Mouse (Mus musculus): Measurements from ENCODE around the gene Daam1. TPM values are rescaled to one million over a fixed set of nuclear protein-coding genes. Genes with fewer than 3 reads are reported as not detected.

The Daam1 gene
- polyA plus RNA-seq, 1 experiment from 2014 or later: 11.6 TPM

DNA sequence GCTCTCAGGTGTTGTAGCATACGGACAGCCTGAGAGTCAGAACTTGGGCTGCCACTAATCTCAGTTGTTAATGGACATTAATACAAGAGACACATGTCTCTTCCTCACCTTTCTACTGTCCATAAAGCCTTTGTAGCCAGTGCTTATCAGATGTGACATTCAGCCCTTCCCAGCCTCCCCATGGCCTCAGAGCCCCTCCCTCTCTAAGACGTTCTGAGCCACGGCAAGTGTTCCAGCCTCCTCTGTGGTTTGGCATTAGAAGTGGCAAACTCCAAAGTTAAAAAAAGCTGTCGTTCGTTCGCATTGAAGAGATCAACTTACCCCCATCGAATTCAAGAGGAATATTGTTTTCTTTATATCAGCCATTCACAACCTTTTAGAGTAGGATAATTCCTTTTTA lies 21.8 kb downstream of the Daam1 start:
- no peak overlapping the region for H3K4me3 ChIP-seq
- H3K36me3 ChIP-seq: 0 out of 2 replicates have a peak, but pooled peaks cover under 1% of the 10 kb centered on the region
- H3K4me1 ChIP-seq (replicated peaks): peaks cover 51% of the 10 kb centered on the region
- 79% methylated on average over 7 of the region's 7 CpGs for WGBS
- H3K27ac ChIP-seq: no peak overlapping the region
- H3K9me3 ChIP-seq: no peaks in the 10 kb centered on the region
- no peak for DNase-seq (ENCODE audit: low spot score)
- H3K27me3 ChIP-seq (ENCODE audit: insufficient read depth, poor library complexity, severe bottlenecking): no peaks in the 10 kb centered on the region

- WGBS: 84% methylated on average over 3 of the region's 3 CpGs
- H3K27ac ChIP-seq: no peak overlapping the region
- H3K4me1 ChIP-seq (replicated peaks): peaks cover 48% of the 10 kb centered on the region
- 0 out of 2 replicates have a peak, but pooled peaks cover 5% of the 10 kb centered on the region for H3K36me3 ChIP-seq
- no peaks in the 10 kb centered on the region for H3K9me3 ChIP-seq
- DNase-seq (ENCODE audit: low spot score): no peak
- H3K27me3 ChIP-seq (ENCODE audit: insufficient read depth, poor library complexity, severe bottlenecking): no peaks in the 10 kb centered on the region
- H3K4me3 ChIP-seq: no peak overlapping the region
Observed at GRCm38 (mm10) chr12:71853694-71854093, 22.8 kb downstream of the Daam1 start.

DNA sequence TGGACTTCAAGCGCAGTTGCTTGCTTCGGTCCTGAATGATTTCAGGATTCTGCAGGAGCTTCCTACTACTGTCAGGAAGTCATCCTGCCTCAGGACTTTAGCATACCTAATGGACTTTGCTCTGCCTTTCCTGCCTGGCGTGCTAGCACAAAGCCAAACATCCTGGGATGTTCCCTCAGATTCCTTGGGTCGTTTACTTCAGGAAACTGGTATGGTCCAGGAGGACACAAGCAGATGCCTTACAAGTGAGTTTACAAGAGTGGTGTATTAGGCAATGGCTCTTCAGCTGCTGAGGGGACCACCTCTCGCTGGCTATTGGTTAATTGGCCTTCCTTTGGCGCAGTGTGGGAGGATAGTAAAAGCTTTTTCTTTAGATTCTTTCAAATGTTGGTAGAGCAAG lies 23.3 kb downstream of the Daam1 start:
- no peak for DNase-seq (ENCODE audit: low spot score)
- H3K36me3 ChIP-seq: 0 out of 2 replicates have a peak, but pooled peaks cover 5% of the 10 kb centered on the region
- H3K4me1 ChIP-seq (replicated peaks): peaks cover 48% of the 10 kb centered on the region

GRCm38 (mm10) chr12:71855730-71856479 lies 25.0 kb downstream of the Daam1 start:
- Histone ChIP-seq H3K4me3 (no peak overlapping the region), H3K36me3 (peaks cover 10% of the 10 kb centered on the region; the same call in 1 of the 2 replicates), H3K9me3 (no peaks in the 10 kb centered on the region), H3K27me3 (ENCODE audit: insufficient read depth, poor library complexity, severe bottlenecking) (no peaks in the 10 kb centered on the region), H3K4me1 (replicated peaks) (peaks cover 48% of the 10 kb centered on the region), H3K27ac (peak overlapping the region; percentile 57)
- DNase-seq (ENCODE audit: low spot score): peak; percentile 13
- 64% methylated on average over 10 of the region's 10 CpGs for WGBS

More for the DNA sequence above, 23.3 kb downstream of the Daam1 start:
- Histone ChIP-seq H3K27me3 (ENCODE audit: insufficient read depth, poor library complexity, severe bottlenecking) (no peaks in the 10 kb centered on the region), H3K27ac (no peak overlapping the region), H3K4me3 (no peak overlapping the region), H3K9me3 (no peaks in the 10 kb centered on the region)
- WGBS: 77% methylated on average over 6 of the region's 6 CpGs

- no peaks in the 10 kb centered on the region for H3K9me3 ChIP-seq
- H3K27ac ChIP-seq: no peak overlapping the region
- no peaks in the 10 kb centered on the region for H3K27me3 ChIP-seq (ENCODE audit: insufficient read depth, poor library complexity, severe bottlenecking)
- no peak for DNase-seq (ENCODE audit: low spot score)
- peaks cover 48% of the 10 kb centered on the region for H3K4me1 ChIP-seq (replicated peaks)
- peaks cover 10% of the 10 kb centered on the region; the same call in 1 of the 2 replicates for H3K36me3 ChIP-seq
- H3K4me3 ChIP-seq: no peak overlapping the region
Observed at GRCm38 (mm10) chr12:71856480-71856754, 25.5 kb downstream of the Daam1 start.

GRCm38 (mm10) chr12:71859096-71859495 lies 28.2 kb downstream of the Daam1 start:
- no peak for DNase-seq (ENCODE audit: low spot score)
- Histone ChIP-seq H3K36me3 (peaks cover 10% of the 10 kb centered on the region; the same call in 1 of the 2 replicates), H3K27me3 (ENCODE audit: insufficient read depth, poor library complexity, severe bottlenecking) (no peaks in the 10 kb centered on the region), H3K4me3 (no peak overlapping the region), H3K27ac (no peak overlapping the region), H3K4me1 (replicated peaks) (peaks cover 41% of the 10 kb centered on the region), H3K9me3 (no peaks in the 10 kb centered on the region)
- 82% methylated on average over 5 of the region's 5 CpGs for WGBS

- H3K4me3 ChIP-seq: no peak overlapping the region
- 65% methylated on average over 10 of the region's 10 CpGs for WGBS
Observed at GRCm38 (mm10) chr12:71863846-71864543, 33.1 kb downstream of the Daam1 start.

GRCm38 (mm10) chr12:71864544-71864897 lies 33.6 kb downstream of the Daam1 start:
- DNase-seq (ENCODE audit: low spot score): no peak
- Histone ChIP-seq H3K4me3 (no peak overlapping the region), H3K27ac (no peak overlapping the region), H3K9me3 (no peaks in the 10 kb centered on the region), H3K4me1 (replicated peaks) (peaks cover 18% of the 10 kb centered on the region), H3K27me3 (ENCODE audit: insufficient read depth, poor library complexity, severe bottlenecking) (no peaks in the 10 kb centered on the region), H3K36me3 (peaks cover 6% of the 10 kb centered on the region; the same call in 1 of the 2 replicates)
- 31% methylated on average over 3 of the region's 3 CpGs for WGBS

More at GRCm38 (mm10) chr12:71863846-71864543, 33.1 kb downstream of the Daam1 start:
- Histone ChIP-seq H3K36me3 (peaks cover 6% of the 10 kb centered on the region; the same call in 1 of the 2 replicates), H3K27ac (no peak overlapping the region), H3K4me1 (replicated peaks) (peaks cover 18% of the 10 kb centered on the region), H3K9me3 (no peaks in the 10 kb centered on the region), H3K27me3 (ENCODE audit: insufficient read depth, poor library complexity, severe bottlenecking) (no peaks in the 10 kb centered on the region)
- peak; percentile 34 for DNase-seq (ENCODE audit: low spot score)

DNA sequence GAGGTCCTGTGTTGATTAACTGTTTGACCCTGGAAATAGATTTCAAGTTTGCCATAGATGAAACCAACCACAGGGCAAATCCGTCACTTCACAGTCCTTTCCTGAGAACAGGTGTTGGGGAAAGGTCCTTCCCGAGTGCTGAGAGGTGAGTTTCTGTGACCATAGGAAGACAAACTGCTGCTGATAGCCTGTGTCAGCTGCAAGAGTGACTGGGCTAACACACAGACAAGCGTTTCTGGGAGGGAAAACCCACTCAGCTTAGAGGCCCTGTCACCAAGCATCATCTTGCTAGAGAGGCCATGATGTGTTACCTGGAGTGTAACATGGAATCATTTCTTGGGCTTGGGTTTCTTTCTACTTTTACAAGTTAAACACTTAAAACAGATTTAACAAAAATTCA lies 35.1 kb downstream of the Daam1 start:
- Histone ChIP-seq H3K4me1 (replicated peaks) (peaks cover 18% of the 10 kb centered on the region), H3K9me3 (no peaks in the 10 kb centered on the region), H3K4me3 (no peak overlapping the region), H3K27ac (no peak overlapping the region), H3K27me3 (ENCODE audit: insufficient read depth, poor library complexity, severe bottlenecking) (no peaks in the 10 kb centered on the region), H3K36me3 (no peaks in the 10 kb centered on the region; the same call in 1 of the 2 replicates)
- no peak for DNase-seq (ENCODE audit: low spot score)
- WGBS: 80% methylated on average over 3 of the region's 3 CpGs

DNA sequence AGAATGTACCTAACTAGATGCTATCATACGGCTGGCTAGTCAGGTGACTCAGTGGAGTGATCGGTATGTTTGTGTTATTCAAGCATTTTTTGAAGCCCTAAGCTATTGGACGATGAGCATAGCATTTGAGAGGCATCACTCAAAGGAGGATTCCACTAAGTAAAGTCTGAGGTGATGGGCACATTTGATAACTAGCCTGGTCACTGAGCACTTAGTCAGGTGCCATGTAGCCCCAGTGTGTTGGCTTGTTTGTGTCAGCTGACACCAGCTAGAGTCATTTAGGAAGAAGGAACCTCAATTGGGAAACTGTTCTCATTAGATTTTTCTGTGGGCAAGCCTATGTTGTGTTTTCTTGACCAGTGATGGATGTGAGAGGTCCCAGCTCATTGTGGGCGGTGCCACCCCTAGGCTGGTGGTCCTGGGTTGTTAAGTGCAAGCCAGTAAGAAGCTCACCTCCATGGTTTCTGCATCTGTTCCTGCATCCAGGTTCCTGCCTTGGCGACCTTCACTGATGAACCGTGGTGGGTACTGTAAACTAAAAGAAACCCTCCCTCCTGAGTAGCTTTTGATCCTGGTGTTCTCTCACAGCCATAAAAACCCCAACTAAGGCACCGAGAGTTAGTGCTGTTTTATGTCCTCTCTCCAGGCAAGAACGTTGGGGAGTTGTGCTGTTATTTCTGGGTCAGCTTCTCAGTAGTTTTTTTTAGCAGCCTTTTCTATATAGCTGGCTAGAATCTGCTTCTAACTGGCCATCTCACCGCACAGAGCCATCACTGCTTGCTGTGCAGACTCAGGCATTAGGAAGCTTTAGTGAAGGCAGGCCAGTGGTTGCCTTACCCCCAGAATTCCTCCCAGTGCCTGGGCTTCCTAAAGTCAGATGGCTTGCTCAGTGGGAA lies 36.7 kb downstream of the Daam1 start:
- Histone ChIP-seq H3K36me3 (no peaks in the 10 kb centered on the region), H3K27ac (no peak overlapping the region), H3K27me3 (ENCODE audit: insufficient read depth, poor library complexity, severe bottlenecking) (no peaks in the 10 kb centered on the region), H3K4me1 (replicated peaks) (peaks cover 18% of the 10 kb centered on the region), H3K4me3 (no peak overlapping the region), H3K9me3 (no peaks in the 10 kb centered on the region)
- 86% methylated on average over 9 of the region's 9 CpGs for WGBS
- DNase-seq (ENCODE audit: low spot score): no peak

- WGBS: 92% methylated on average over 6 of the region's 6 CpGs
Observed at GRCm38 (mm10) chr12:71870644-71871043, 39.8 kb downstream of the Daam1 start.

DNA sequence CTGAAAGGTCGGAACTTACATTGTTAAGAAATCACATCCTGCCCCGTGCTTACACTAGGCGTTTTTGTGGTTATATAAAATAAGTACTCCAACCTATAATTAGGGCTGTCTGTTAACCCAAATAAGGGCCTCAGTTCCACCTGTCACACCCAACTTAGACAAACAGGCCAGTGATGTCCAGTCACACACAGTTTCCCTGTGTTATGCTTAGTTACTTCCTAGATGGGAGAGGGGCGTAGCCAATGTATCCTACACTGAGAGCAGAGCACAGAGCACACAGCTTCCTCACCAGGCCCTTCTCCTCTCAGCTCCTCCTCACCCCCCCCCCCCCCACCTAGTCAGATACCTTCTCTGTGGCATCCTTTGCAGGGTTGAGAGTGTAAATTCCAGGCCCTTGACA lies 41.5 kb downstream of the Daam1 start:
- H3K4me3 ChIP-seq: no peak overlapping the region
- 88% methylated on average over 4 of the region's 4 CpGs for WGBS
- no peak overlapping the region for H3K27ac ChIP-seq
- no peak for DNase-seq (ENCODE audit: low spot score)
- no peaks in the 10 kb centered on the region for H3K9me3 ChIP-seq
- H3K27me3 ChIP-seq (ENCODE audit: insufficient read depth, poor library complexity, severe bottlenecking): no peaks in the 10 kb centered on the region
- no peaks in the 10 kb centered on the region for H3K36me3 ChIP-seq
- H3K4me1 ChIP-seq (replicated peaks): peaks cover 23% of the 10 kb centered on the region

More at GRCm38 (mm10) chr12:71870644-71871043, 39.8 kb downstream of the Daam1 start:
- H3K27me3 ChIP-seq (ENCODE audit: insufficient read depth, poor library complexity, severe bottlenecking): no peaks in the 10 kb centered on the region
- peaks cover 16% of the 10 kb centered on the region for H3K4me1 ChIP-seq (replicated peaks)
- no peaks in the 10 kb centered on the region for H3K36me3 ChIP-seq
- H3K4me3 ChIP-seq: no peak overlapping the region
- no peak for DNase-seq (ENCODE audit: low spot score)
- no peak overlapping the region for H3K27ac ChIP-seq
- no peaks in the 10 kb centered on the region for H3K9me3 ChIP-seq

All from hindbrain, embryonic 10.5 days (tissue).